Mouse (Mus musculus) adrenal gland, postnatal 36 days (tissue): ENCODE results near the gene Atp2a1. TPM values are rescaled to one million over a fixed set of nuclear protein-coding genes. Genes with fewer than 3 reads are reported as not detected.
A peak's percentile ranks its signal among the peaks of the same experiment; 100 is the strongest.
"Not testable (repeated sequence)": the region's sequence is repeated elsewhere in the genome, so short reads cannot be mapped to it uniquely, and the experiment has no call there.

Source experiments
- DNase-seq, 2 experiments: peaks; one replicate each; pipeline ENCODE4 v3.0.0; 2021; ENCODE audit warnings: mixed read lengths in 1 of 2
- total RNA-seq, 2 experiments: library from RNA; stranded (reverse); gene quantifications; 2 replicates each; pipeline ENCODE4 v1.2.3; 2021

Atp2a1 gene
- total RNA-seq, 2 experiments from 2014 or later: 0.33 TPM; not detected in 1

DNA sequence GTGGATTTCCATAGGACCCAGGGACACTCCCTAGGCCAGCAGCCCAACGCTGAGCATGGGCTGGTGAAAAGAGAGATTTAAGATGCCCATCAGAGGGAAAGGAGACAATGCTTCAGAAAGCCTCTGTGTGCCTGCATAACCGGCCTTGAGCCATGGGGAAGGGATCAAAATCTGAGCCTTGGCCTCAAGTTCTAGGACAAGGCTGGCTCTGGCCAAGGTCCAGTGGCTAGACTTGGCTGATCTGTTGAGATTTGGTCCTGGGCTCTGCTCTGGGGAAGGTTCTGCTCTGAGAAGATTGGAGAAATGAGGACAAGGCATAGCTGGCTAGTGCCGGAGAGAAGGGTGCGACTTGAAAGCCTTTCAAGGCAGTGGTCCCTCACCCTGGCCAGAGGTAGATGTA is 51.8 kb downstream of the Atp2a1 start:
- DNase-seq: peak in 1 of 2 experiments; percentile 43

DNA sequence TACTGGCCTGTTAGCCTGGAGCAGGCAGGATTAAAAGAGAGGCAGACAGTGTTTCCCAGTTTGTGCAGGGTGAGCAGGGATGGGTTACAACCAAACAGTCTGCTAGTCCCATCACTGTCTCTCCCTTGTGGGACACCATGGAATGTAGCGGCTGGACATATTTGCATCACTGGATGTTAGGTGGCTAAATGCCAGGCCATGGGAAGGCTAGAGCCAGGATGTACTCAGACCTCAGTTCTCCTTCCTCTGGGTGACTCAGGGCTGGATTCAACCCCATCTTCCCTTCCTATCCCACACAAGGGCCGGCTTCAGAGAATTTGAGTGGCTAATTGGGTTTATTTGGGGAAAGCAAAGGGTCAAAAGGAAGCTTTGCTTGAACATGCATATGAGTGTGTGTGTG is 54.2 kb downstream of the Atp2a1 start:
- no peak for DNase-seq

DNA sequence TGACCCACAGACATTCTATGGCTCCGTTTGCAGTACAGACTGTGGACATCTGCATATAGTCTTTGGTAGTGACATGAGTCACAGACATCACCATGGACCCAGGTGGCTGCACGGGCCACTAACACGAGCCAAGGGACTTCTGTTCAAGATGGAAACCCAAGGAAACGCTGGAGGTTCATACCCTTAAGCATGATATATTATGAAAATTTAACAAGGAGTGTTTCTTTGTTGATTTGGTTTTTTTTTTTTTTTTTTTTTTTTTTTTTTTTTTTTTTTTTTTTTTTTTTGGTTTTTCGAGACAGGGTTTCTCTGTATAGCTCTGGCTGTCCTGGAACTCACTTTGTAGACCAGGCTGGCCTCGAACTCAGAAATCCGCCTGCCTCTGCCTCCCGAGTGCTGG is 60.4 kb downstream of the Atp2a1 start:
- not testable (repeated sequence) for DNase-seq

DNA sequence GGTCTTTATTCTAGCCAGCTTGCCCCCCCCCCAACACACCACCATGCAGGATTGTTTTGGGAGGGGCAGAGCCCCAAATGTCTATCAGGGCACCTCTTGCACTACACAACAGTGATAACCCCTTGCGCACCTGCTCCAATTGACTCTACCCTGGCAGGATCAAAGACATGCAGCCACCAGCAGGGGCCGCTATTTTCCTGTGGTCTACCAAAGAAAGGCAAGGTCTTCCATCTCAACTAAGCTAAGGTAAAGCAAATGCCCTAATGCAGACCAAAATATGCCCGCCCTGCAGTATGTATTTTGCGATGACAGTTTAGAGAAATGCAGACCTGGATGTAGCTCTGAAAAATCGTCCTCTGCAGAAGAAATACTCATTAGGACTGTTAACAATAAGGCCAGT is 63.4 kb downstream of the Atp2a1 start:
- DNase-seq: peak; percentile 88 to 92

DNA sequence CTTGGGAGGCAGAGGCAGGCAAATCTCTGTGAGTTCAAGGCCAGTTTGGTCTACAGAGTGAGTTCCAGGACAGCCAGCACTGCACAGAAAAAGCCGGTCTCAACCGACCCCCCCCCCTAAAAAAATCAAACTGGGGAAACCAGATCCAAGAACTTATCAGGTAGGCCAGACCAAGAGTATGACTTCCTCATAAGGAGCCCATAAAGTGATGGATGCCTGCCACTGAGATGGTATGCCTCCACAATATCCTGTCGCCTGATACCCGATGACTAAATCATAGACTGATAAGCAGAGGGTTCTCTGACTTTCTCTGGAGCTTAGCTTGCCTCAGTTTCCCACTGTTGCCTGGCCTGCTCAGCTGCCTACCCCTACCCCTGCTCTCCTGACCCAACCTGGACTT is 65.1 kb downstream of the Atp2a1 start:
- no peak for DNase-seq

DNA sequence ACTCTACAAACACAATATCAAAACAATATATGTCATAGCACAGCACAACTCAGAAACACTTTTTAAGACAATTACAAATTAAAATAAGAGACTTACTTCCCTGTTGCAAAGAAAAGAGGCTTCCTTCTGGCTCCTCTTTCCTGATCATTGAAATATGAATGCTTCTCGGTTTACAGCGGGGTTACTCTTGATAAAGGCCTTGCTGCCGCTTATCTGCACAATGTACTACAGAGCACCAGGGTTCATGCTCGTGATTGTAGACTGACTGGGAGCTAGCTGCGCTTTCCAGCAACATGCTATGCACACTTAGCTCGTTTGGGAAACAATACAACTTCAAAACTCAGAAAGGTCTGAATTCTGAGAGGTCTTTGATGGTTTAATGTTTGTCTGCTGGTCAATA is 65.7 kb downstream of the Atp2a1 start:
- no peak for DNase-seq

DNA sequence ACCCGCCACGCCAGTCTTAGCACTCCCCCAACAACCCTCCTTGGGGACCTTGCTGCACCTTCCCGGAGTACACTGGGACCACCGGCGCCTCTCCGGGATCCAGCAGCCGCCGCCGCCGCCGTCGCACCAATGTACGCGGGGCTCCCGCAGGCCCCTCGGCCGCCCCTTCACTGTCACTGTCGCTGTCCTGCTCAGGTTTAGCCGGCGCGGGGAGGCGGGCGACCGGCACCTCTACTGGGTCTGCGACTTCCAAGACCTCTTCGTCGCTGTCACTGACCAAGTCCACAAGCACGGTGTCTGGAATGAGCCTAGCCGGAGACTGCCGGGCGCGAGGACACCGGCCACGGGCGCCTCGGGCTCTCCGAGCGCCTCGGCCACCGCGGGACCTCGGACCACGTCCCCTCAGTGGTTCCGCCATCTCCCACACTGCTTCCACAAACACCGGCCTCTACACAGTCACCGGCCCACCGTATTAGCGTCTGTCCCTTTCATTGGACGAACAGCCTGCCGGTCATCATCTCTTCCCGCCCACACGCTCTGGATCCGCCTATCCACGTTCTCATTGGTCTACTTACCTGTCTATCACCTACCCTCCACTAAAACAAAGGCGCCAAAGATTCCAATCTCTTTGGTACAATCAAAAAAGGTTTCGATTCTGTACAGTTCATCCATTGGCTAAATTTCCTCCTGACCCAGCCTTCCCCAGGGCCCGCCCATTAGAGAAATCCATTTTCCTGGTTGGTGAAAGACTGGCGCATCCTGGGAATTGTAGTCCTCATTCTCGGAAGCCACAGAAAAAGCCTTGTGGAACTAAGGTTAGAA is 66.4 kb downstream of the Atp2a1 start, which contains the start of gene Nfatc2ip:
TSS of gene Nfatc2ip (minus strand) at position 440 of the 822 bp plus-strand sequence.
- DNase-seq: peak; percentile 88 to 89

Other genes with a start within 250 kb of the Atp2a1 start
- 10 to 100 TPM; 23.3 to 88.8 TPM for gene Sbk1, start 190.5 kb downstream of the Atp2a1 start, total RNA-seq
- under 1 TPM; 0.36 to 0.60 TPM for gene Lat, start 93.5 kb downstream of the Atp2a1 start, total RNA-seq
- 10 to 100 TPM; 35.5 to 37.4 TPM for gene Spns1, start 85.7 kb downstream of the Atp2a1 start, total RNA-seq
- 1 to 10 TPM; 6.5 TPM for gene Nfatc2ip, start 66.4 kb downstream of the Atp2a1 start, total RNA-seq
- gene Cd19, start 48.2 kb downstream of the Atp2a1 start, total RNA-seq: under 1 TPM in 1 of 2 experiments, not detected in 1; 0.82 TPM
- 10 to 100 TPM; 48.4 to 72.8 TPM for gene Rabep2, start 34.3 kb downstream of the Atp2a1 start, total RNA-seq
- gene Sh2b1, start 12.3 kb upstream of the Atp2a1 start, total RNA-seq: 10 to 100 TPM; 55.3 to 59.5 TPM
- gene Tufm, start 24.3 kb upstream of the Atp2a1 start, total RNA-seq: 100 to 1,000 TPM; 219 to 221 TPM
- gene Atxn2l, start 40.3 kb upstream of the Atp2a1 start, total RNA-seq: 100 to 1,000 TPM in 1 of 2 experiments, 10 to 100 TPM in 1; 82.9 to 112 TPM
- gene Eif3c, start 103.3 kb upstream of the Atp2a1 start, total RNA-seq: 100 to 1,000 TPM; 243 to 301 TPM
- 1 to 10 TPM; 1.5 TPM for gene Apobr, start 121.8 kb upstream of the Atp2a1 start, total RNA-seq
- 10 to 100 TPM; 34.8 to 40.0 TPM for gene Cln3, start 122.7 kb upstream of the Atp2a1 start, total RNA-seq
- not detected for gene Il27, start 131.8 kb upstream of the Atp2a1 start, total RNA-seq
- gene Nupr1, start 167.8 kb upstream of the Atp2a1 start, total RNA-seq: 10 to 100 TPM; 20.8 to 27.0 TPM
- 10 to 100 TPM; 39.0 to 41.7 TPM for gene Sgf29, start 186.2 kb upstream of the Atp2a1 start, total RNA-seq
- 10 to 100 TPM; 34.1 to 52.7 TPM for gene Sult1a1, start 213.3 kb upstream of the Atp2a1 start, total RNA-seq
- 10 to 100 TPM; 94.8 to 98.1 TPM for gene Bola2, start 232.3 kb upstream of the Atp2a1 start, total RNA-seq
- gene Slx1b, start 232.7 kb upstream of the Atp2a1 start, total RNA-seq: 10 to 100 TPM in 1 of 2 experiments, 1 to 10 TPM in 1; 8.7 to 14.8 TPM
- 10 to 100 TPM; 10.1 to 11.6 TPM for gene Coro1a, start 244.7 kb upstream of the Atp2a1 start, total RNA-seq